Mouse (Mus musculus) liver, embryonic 12.5 days (tissue): Measurements from ENCODE around the gene Klf8. TPM values are rescaled to one million over a fixed set of nuclear protein-coding genes. Genes with fewer than 3 reads are reported as not detected.

Experiments used
- ATAC-seq: fragments of 200-750 bp; cut with Nextera tagmentation; 2 replicates; pipeline ENCODE4 v1.8.0; 2017; ENCODE audit warnings: moderate number of reproducible peaks, mild to moderate bottlenecking, moderate library complexity
- H3K27ac ChIP-seq: fragments of 300-500 bp; sonication (generic); 2 replicates; pipeline ENCODE4 v1.5.1; 2016; ENCODE audit warnings: mild to moderate bottlenecking
- H3K27me3 ChIP-seq: fragments of 300-500 bp; sonication (generic); replicated peaks from 2 replicates; pipeline ENCODE4 v1.6.1; 2016; ENCODE audit warnings: mild to moderate bottlenecking, moderate library complexity
- H3K36me3 ChIP-seq: fragments of 300-500 bp; sonication (generic); 2 replicates; pipeline ENCODE4 v1.6.1; 2016; ENCODE audit warnings: mild to moderate bottlenecking, moderate library complexity
- H3K4me1 ChIP-seq: fragments of 300-500 bp; sonication (generic); 2 replicates; pipeline ENCODE4 v1.6.1; 2016
- H3K4me2 ChIP-seq: fragments of 300-500 bp; sonication (generic); 2 replicates; pipeline ENCODE4 v1.6.1; 2016; ENCODE audit warnings: mild to moderate bottlenecking, moderate library complexity
- H3K4me3 ChIP-seq: fragments of 300-500 bp; sonication (generic); 2 replicates; pipeline ENCODE4 v1.5.1; 2016; ENCODE audit warnings: mild to moderate bottlenecking, moderate library complexity
- H3K9ac ChIP-seq: fragments of 300-500 bp; sonication (generic); 2 replicates; pipeline ENCODE4 v1.6.1; 2016; ENCODE audit warnings: mild to moderate bottlenecking, moderate library complexity
- H3K9me3 ChIP-seq: fragments of 300-500 bp; sonication (generic); replicated peaks from 2 replicates; pipeline ENCODE4 v1.6.1; 2016; ENCODE audit warnings: mild to moderate bottlenecking, moderate library complexity
- WGBS: fragments of 180-500 bp; shearing (Covaris S2); methylation state at CpG from one replicate; pipeline ENCODE4 v1.1.7; 2016; ENCODE audit not compliant: insufficient replicate concordance; 5-methylcytosine and 5-hydroxymethylcytosine counted together
- polyA plus RNA-seq: library from polyadenylated mRNA; unstranded; fragments of >200 nt; fragmentation: Nextera tagmentation; extraction: Ambion mirVana; gene quantifications from 2 replicates; pipeline ENCODE4 v1.2.1, GENCODE M21; 2016

Gene Klf8
- polyA plus RNA-seq, 1 experiment from 2014 or later = 0.38 TPM

DNA sequence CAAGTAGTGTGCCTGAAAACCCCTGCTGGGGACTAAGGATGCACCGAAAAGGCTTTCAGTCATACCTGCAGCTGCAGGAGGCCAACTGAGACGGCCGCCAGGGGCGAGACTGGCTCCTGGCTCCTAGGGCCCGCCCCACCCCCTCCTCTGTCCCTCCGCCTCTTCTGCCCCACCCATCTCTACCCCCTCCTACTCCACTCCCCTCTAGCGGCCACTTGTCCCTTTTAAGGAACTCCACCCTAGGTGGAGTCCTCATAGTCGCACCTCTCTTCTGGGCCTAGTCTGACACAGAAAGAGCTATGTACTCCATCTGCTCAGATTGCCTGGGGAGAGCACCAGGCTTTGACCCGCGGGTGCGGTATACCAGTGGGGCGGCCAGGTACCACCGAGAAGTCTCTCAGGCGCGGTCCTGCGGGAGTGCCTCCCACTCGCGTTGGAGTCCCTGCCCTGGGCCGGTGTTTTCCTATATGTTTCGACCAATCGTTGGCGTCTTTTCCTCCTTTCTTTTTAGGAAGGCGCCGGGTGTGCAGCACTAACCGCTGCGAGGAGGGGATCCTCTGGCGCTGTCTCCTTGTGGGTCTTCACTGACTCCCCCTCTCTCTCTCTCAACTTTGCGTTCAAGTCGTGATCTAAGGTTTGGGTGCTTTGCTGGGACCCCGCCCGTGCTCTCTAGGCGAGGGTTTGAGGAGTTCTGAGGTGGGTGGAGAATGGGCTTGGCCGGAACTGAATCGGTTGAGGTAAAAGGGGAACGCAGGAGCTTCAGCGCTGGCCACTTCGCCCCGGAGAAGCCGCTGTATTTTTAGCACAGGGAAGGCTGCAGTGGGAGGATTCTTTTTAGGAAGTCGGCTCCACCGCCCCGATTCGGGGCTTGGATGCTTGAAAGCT lies 122.3 kb downstream of the Klf8 start:
- peak overlapping the region; percentile 51 for H3K4me3 ChIP-seq
- peaks cover 22% of the 10 kb centered on the region; the same call in 1 of the 2 replicates for H3K27me3 ChIP-seq
- no peaks in the 10 kb centered on the region for H3K36me3 ChIP-seq
- peaks cover 11% of the 10 kb centered on the region; the same call in 1 of the 2 replicates for H3K4me1 ChIP-seq
- H3K9me3 ChIP-seq = no peaks in the 10 kb centered on the region
- WGBS = 5% methylated on average over 42 of the region's 43 CpGs
- peak overlapping the region; percentile 72 for H3K4me2 ChIP-seq
- ATAC-seq = peak; percentile 94
- peak overlapping the region; percentile 51; the same call in 1 of the 2 replicates for H3K9ac ChIP-seq
- no peak overlapping the region for H3K27ac ChIP-seq

DNA sequence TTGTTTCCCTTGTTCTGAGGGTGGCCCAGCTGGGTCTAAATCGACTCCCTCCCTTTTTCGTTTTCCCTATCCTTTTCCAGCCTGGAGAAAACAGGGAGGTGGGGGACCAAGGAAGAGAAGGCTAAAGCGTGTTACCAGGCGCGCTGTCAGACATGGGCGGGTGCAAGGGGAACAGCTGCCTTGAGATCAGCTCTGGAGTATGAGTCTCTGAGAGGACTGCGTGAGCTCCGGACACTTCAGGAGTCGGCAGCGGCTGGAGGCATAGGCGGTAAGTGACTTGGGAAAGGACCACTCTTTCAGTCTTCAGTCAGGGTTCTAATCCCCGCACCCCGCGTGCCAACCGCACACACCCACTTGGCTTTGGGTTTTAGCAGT lies 122.9 kb downstream of the Klf8 start:
- H3K36me3 ChIP-seq = no peaks in the 10 kb centered on the region
- 13% methylated on average over 15 of the region's 15 CpGs for WGBS
- no peaks in the 10 kb centered on the region for H3K9me3 ChIP-seq
- peaks cover 11% of the 10 kb centered on the region; the same call in 1 of the 2 replicates for H3K4me1 ChIP-seq
- H3K4me2 ChIP-seq = peak overlapping the region; percentile 72
- no peak overlapping the region for H3K27ac ChIP-seq
- peak overlapping the region; percentile 51; the same call in 1 of the 2 replicates for H3K9ac ChIP-seq
- H3K27me3 ChIP-seq = peaks cover 22% of the 10 kb centered on the region; the same call in 1 of the 2 replicates
- ATAC-seq = no peak
- peak overlapping the region; percentile 51 for H3K4me3 ChIP-seq

DNA sequence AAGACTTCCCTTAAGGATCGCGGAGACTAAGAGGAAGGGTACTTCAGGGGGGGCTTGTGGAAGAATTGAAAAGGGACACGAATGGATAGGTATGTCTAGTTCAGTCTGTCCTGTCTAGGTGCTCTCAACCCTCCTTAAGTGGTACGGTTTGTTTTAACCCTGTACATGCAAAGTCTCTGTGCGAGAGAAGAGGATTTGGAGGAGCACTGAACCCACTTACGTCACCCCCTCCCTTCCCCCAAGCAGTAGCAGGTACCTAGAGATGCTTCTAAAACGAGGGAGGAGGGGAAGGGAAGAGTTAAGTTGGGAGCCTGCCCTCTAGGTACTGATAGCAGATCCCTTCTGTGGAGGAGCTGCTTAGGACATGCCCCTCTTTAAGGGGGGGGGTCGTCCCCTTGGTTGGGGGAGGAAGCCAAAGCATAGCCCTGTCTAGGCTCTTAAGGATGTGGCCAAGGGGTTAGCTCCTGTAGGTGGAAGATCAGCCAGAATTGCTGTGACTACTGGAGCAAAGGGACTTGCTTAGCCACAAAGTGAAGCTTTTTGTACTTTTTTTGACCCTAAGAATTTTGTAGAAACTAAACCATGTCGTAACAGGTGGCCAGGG lies 123.5 kb downstream of the Klf8 start:
- H3K27me3 ChIP-seq = peaks cover 22% of the 10 kb centered on the region; the same call in 1 of the 2 replicates
- no peak for ATAC-seq
- H3K4me2 ChIP-seq = peak overlapping the region; percentile 72
- WGBS = 25% methylated on average over 9 of the region's 9 CpGs
- H3K27ac ChIP-seq = no peak overlapping the region
- H3K4me1 ChIP-seq = peaks cover 11% of the 10 kb centered on the region; the same call in 1 of the 2 replicates
- H3K9me3 ChIP-seq = no peaks in the 10 kb centered on the region
- H3K9ac ChIP-seq = no peak overlapping the region
- no peaks in the 10 kb centered on the region for H3K36me3 ChIP-seq
- H3K4me3 ChIP-seq = peak overlapping the region; percentile 51

DNA sequence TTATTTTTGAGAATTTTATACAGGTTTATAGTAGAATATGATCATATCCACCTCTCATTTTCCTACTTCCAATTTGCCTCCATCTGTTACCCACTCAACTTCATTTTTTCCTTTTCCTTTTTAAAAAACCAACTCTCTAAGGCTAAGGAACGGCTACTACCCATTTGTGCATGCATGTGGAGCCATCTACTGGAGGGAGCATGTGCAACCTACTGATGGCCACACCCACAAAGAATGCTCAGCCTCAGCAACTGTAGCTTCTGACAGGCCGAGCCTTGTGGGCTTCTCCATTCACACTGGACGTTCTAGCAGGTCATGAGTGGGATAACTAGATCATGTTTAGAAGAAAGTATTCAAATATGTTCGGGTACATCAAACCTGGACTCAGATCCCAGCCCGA lies 129.5 kb downstream of the Klf8 start:
- no peaks in the 10 kb centered on the region for H3K27me3 ChIP-seq
- no peak for ATAC-seq
- no peak overlapping the region for H3K9ac ChIP-seq
- no peak overlapping the region for H3K4me2 ChIP-seq
- no peaks in the 10 kb centered on the region for H3K4me1 ChIP-seq
- no peak overlapping the region for H3K4me3 ChIP-seq
- 31% methylated on average over 5 of the region's 5 CpGs for WGBS
- no peak overlapping the region for H3K27ac ChIP-seq
- no peaks in the 10 kb centered on the region for H3K9me3 ChIP-seq
- H3K36me3 ChIP-seq = no peaks in the 10 kb centered on the region

DNA sequence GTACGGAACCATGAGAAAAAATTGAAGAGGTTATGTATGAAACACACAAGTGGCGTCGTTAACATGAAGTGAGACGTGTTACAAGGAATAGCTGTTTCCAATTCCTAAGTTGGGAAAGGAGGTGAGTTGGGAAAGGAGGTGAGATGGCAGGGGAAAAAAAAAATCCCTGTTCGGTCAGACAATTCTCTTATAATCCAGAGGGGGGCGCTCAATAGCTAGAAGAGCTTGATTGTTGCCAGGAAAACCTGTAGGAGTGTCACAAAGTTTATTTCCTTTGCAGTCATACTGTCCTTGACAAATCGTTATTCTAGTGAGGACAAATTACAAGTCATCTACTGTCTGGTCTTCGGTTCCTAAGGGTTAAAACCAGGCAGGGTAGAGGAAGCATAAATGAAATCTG lies 132.5 kb downstream of the Klf8 start:
- H3K27ac ChIP-seq = no peak overlapping the region
- no peaks in the 10 kb centered on the region for H3K4me1 ChIP-seq
- no peak overlapping the region for H3K4me2 ChIP-seq
- WGBS = 26% methylated on average over 8 of the region's 8 CpGs
- H3K9ac ChIP-seq = no peak overlapping the region
- no peaks in the 10 kb centered on the region for H3K27me3 ChIP-seq
- no peaks in the 10 kb centered on the region for H3K9me3 ChIP-seq
- no peaks in the 10 kb centered on the region for H3K36me3 ChIP-seq
- no peak for ATAC-seq
- no peak overlapping the region for H3K4me3 ChIP-seq

DNA sequence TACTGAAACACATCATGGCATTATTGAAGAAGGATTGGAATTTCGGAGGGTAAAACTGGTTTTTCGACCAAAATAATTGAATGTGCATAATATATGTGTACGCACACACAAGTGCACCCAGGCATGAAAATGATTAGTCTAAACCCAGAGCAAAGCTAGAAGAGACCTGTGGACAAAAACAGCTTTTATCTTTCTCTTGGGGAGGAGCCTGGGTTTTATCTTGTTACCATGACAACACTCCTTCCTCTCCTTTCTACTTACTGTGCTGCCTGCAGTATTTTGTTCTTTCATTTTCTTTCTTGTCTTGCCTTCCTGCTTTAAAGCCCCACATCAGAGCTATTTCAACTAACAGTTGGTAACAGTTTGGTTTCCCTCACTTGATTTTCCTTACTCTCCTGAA lies 137.8 kb downstream of the Klf8 start:
- H3K4me1 ChIP-seq = no peaks in the 10 kb centered on the region
- no peak overlapping the region for H3K4me3 ChIP-seq
- no peaks in the 10 kb centered on the region for H3K36me3 ChIP-seq
- H3K27ac ChIP-seq = no peak overlapping the region
- 70% methylated on average over 3 of the region's 3 CpGs for WGBS
- ATAC-seq = no peak
- H3K9ac ChIP-seq = no peak overlapping the region
- H3K4me2 ChIP-seq = no peak overlapping the region
- H3K27me3 ChIP-seq = no peaks in the 10 kb centered on the region
- H3K9me3 ChIP-seq = no peaks in the 10 kb centered on the region

DNA sequence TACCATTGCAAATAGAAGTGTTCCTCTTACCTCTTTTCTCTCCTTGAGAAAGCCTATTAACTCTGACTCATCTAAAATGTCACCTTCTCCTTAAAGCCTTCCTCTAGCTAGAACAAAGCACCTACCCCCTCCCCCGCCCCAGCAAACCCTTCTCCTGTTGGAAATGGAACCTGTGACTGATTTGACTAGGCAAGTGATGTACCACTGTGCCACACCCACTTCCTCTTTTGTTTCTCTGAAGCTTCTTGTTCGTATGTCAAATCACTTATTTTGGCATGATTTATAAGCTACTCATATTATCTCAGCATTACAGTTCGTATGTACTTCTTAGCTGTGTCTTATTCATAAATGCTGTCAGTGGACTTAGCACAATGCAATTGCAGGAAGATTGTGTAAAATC lies 144.5 kb downstream of the Klf8 start:
- WGBS = 42% methylated on average over 3 of the region's 3 CpGs
- Histone ChIP-seq H3K9me3 (no peaks in the 10 kb centered on the region), H3K27ac (no peak overlapping the region), H3K9ac (no peak overlapping the region), H3K4me3 (no peak overlapping the region), H3K4me2 (no peak overlapping the region), H3K36me3 (no peaks in the 10 kb centered on the region), H3K27me3 (no peaks in the 10 kb centered on the region), H3K4me1 (no peaks in the 10 kb centered on the region)
- no peak for ATAC-seq

DNA sequence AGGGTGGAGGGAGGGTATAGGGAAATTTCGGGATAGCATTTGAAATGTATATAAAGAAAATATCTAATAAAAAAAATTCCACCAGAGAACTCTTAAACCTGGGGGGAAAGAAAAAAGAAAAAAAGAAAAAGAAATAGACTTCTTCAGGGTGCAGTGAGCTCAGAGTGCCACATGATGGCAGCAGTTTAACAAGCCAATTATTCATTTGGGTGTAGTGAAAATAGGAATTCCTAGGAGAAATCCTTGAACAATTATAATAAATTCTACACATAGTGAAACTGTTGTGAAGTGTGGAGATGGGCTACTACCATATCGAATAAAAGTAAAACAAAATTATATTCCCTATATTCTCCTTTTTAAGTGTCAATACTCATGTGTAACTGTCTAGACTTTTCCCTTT lies 152.0 kb downstream of the Klf8 start:
- ATAC-seq = no peak
- H3K4me2 ChIP-seq = no peak overlapping the region
- no peak overlapping the region for H3K27ac ChIP-seq
- H3K27me3 ChIP-seq = no peaks in the 10 kb centered on the region
- no peak overlapping the region for H3K4me3 ChIP-seq
- H3K4me1 ChIP-seq = no peaks in the 10 kb centered on the region
- no peaks in the 10 kb centered on the region for H3K9me3 ChIP-seq
- H3K9ac ChIP-seq = no peak overlapping the region
- WGBS = 42% methylated on average over 2 of the region's 2 CpGs
- H3K36me3 ChIP-seq = no peaks in the 10 kb centered on the region

DNA sequence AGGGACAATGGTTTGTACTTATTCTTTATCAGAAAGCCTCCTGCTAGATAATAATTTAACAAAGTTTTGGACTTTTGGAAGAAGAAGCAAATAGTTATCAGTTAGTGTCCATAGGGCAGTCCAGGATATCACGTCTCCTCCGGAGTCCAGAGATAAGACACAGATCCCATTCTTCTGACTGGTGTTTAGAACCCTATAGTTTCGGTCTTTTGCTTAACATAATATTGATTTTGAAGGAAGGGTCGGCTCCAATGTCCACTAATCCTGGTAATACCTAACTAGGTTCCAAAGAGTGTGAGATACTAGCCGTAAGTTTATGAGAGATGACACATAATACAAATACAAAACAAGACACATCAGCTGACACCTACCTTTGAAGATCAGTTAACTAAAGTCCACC lies 179.8 kb downstream of the Klf8 start:
- H3K4me2 ChIP-seq = no peak overlapping the region
- no peak for ATAC-seq
- no peaks in the 10 kb centered on the region for H3K9me3 ChIP-seq
- 63% methylated on average over 5 of the region's 5 CpGs for WGBS
- H3K4me1 ChIP-seq = no peaks in the 10 kb centered on the region
- H3K4me3 ChIP-seq = no peak overlapping the region
- no peak overlapping the region for H3K27ac ChIP-seq
- no peak overlapping the region for H3K9ac ChIP-seq
- no peaks in the 10 kb centered on the region for H3K36me3 ChIP-seq
- H3K27me3 ChIP-seq = no peaks in the 10 kb centered on the region

DNA sequence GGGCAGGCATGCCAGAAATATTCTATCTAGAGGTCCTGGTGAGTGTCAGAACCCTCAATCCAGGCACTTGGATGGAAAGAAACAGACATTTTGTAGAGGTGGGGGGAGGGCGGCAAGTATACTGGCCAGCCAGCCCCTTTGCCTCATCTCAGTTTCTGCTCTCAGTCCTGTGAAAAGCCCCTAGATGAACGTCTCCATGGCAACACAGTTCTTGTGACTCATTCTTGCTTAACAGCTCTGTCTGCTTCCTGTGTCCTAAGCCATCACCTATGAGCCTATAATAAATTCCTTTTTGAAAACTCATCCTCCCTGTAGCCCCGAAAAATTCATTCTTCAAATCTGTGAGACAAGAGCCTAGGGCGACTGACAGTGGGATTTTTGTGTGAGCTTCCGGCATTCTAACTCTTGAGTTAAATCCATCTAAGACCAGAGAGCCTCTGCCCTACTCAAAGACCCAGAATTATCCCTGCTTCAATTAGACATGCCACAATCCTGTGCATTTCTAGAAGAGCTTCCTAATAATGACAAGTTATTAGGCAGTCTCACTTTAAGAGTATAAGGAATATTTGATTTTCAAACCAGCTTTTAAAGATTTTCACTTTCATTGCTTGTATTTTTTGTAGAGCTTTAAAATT lies 196.5 kb downstream of the Klf8 start:
- Histone ChIP-seq H3K9me3 (no peaks in the 10 kb centered on the region), H3K4me2 (no peak overlapping the region), H3K4me3 (no peak overlapping the region), H3K27me3 (no peaks in the 10 kb centered on the region), H3K9ac (no peak overlapping the region), H3K4me1 (no peaks in the 10 kb centered on the region), H3K36me3 (no peaks in the 10 kb centered on the region), H3K27ac (no peak overlapping the region)
- no peak for ATAC-seq
- WGBS = 61% methylated on average over 5 of the region's 5 CpGs

DNA sequence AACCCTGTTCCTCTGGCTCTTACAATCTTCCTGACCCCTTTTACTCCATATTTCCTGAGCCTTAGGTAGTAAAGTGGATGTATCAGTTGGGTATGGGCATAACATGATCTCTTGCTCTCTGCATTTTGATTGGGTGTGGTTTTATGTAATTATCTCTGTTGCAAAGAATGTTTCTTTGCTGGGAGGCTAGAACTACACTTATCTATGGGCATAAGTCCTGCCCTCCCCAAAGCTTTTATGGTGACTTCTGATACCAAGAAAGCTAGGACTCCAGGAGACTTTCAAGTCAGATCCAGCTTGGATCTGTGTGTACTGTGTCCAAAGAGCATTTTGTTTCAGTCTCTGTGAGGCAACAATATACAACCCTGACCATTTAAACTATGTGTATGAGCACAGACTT lies 202.3 kb downstream of the Klf8 start:
- Histone ChIP-seq H3K36me3 (no peaks in the 10 kb centered on the region), H3K27me3 (no peaks in the 10 kb centered on the region), H3K4me2 (no peak overlapping the region), H3K9me3 (no peaks in the 10 kb centered on the region), H3K4me3 (no peak overlapping the region), H3K27ac (no peak overlapping the region), H3K4me1 (no peaks in the 10 kb centered on the region), H3K9ac (no peak overlapping the region)
- ATAC-seq = peak; percentile 40; the same call in 1 of the 2 replicates

DNA sequence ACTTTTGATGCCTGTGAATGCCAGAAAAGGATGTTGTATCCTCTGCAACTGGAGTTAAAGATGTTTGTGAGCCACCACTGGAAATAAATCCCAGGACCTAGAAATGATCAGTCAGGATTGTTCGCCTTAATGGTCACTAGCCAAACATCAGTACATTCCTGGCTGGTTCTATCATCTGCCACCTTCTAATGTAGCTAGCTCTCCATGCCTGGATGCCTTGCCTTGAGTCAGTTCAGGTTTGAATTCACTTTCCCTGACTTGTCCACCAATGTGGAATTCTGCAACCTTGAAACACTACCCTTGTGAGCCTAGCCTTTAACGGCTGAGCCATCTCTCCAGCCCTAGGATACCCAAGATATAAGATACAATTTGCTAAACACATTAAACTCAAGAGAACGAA lies 202.8 kb downstream of the Klf8 start:
- no peak overlapping the region for H3K9ac ChIP-seq
- 65% methylated on average over 3 of the region's 3 CpGs for WGBS
- no peak for ATAC-seq
- no peaks in the 10 kb centered on the region for H3K36me3 ChIP-seq
- H3K4me3 ChIP-seq = no peak overlapping the region
- no peaks in the 10 kb centered on the region for H3K27me3 ChIP-seq
- H3K27ac ChIP-seq = no peak overlapping the region
- no peak overlapping the region for H3K4me2 ChIP-seq
- no peaks in the 10 kb centered on the region for H3K9me3 ChIP-seq
- no peaks in the 10 kb centered on the region for H3K4me1 ChIP-seq
